Mouse (Mus musculus): ENCODE results near the gene Iqgap1. TPM values are rescaled to one million over a fixed set of nuclear protein-coding genes. Genes with fewer than 3 reads are reported as not detected.

The Iqgap1 gene
- polyA plus RNA-seq, 1 experiment from 2014 or later = 15.9 TPM

- ATAC-seq (ENCODE audit: low read depth) = no peak
- no peaks in the 10 kb centered on the region; the same call in 1 of the 2 replicates for H3K4me1 ChIP-seq (ENCODE audit: control insufficient read depth, low read depth, low read length)
- 0 out of 2 replicates have a peak, but pooled peaks cover 2% of the 10 kb centered on the region for H3K36me3 ChIP-seq (ENCODE audit: control insufficient read depth, insufficient read depth)
- no peak overlapping the region for H3K4me2 ChIP-seq (ENCODE audit: low read depth, low read length)
- H3K27ac ChIP-seq (ENCODE audit: low read length) = no peak overlapping the region
- H3K9me3 ChIP-seq (replicated peaks; ENCODE audit: control insufficient read depth, low read length) = no peaks in the 10 kb centered on the region
- H3K9ac ChIP-seq (ENCODE audit: low read depth, low read length) = no peak overlapping the region
- no peaks in the 10 kb centered on the region for H3K27me3 ChIP-seq (ENCODE audit: control insufficient read depth, insufficient read depth, low read depth, low read length)
- H3K4me3 ChIP-seq (ENCODE audit: low read depth, low read length) = no peak overlapping the region
- 88% methylated on average over 7 of the region's 7 CpGs for WGBS (ENCODE audit: insufficient replicate concordance)
Observed at GRCm38 (mm10) chr7:80710333-80710732, 115.4 kb downstream of the Iqgap1 start.

- H3K27me3 ChIP-seq (ENCODE audit: control insufficient read depth, insufficient read depth, low read depth, low read length) = no peaks in the 10 kb centered on the region
- WGBS (ENCODE audit: insufficient replicate concordance) = 69% methylated on average over 4 of the region's 4 CpGs
- H3K4me2 ChIP-seq (ENCODE audit: low read depth, low read length) = no peak overlapping the region; the same call in 1 of the 2 replicates
- H3K27ac ChIP-seq (ENCODE audit: low read length) = 0 out of 2 replicates have a peak overlapping the region, but pooled peaks have one; percentile 10
- H3K4me3 ChIP-seq (ENCODE audit: low read depth, low read length) = no peak overlapping the region
- peaks cover 16% of the 10 kb centered on the region for H3K4me1 ChIP-seq (ENCODE audit: control insufficient read depth, low read depth, low read length)
- no peaks in the 10 kb centered on the region for H3K9me3 ChIP-seq (replicated peaks; ENCODE audit: control insufficient read depth, low read length)
- no peak for ATAC-seq (ENCODE audit: low read depth)
- H3K9ac ChIP-seq (ENCODE audit: low read depth, low read length) = no peak overlapping the region
- no peaks in the 10 kb centered on the region for H3K36me3 ChIP-seq (ENCODE audit: control insufficient read depth, insufficient read depth)
Observed at GRCm38 (mm10) chr7:80704066-80704465, 121.7 kb downstream of the Iqgap1 start.

GRCm38 (mm10) chr7:80702510-80702909, 123.3 kb downstream of the Iqgap1 start:
- no peak overlapping the region for H3K4me3 ChIP-seq (ENCODE audit: low read depth, low read length)
- H3K4me1 ChIP-seq (ENCODE audit: control insufficient read depth, low read depth, low read length) = peaks cover 19% of the 10 kb centered on the region
- no peak overlapping the region for H3K9ac ChIP-seq (ENCODE audit: low read depth, low read length)
- WGBS (ENCODE audit: insufficient replicate concordance) = 24% methylated on average over 6 of the region's 6 CpGs
- H3K4me2 ChIP-seq (ENCODE audit: low read depth, low read length) = peak overlapping the region; percentile 23; the same call in 1 of the 2 replicates
- H3K36me3 ChIP-seq (ENCODE audit: control insufficient read depth, insufficient read depth) = no peaks in the 10 kb centered on the region
- ATAC-seq (ENCODE audit: low read depth) = peak; percentile 89
- H3K27me3 ChIP-seq (ENCODE audit: control insufficient read depth, insufficient read depth, low read depth, low read length) = no peaks in the 10 kb centered on the region
- H3K9me3 ChIP-seq (replicated peaks; ENCODE audit: control insufficient read depth, low read length) = no peaks in the 10 kb centered on the region
- peak overlapping the region; percentile 56; the same call in 1 of the 2 replicates for H3K27ac ChIP-seq (ENCODE audit: low read length)

- ATAC-seq (ENCODE audit: low read depth) = no peak
- no peaks in the 10 kb centered on the region for H3K27me3 ChIP-seq (ENCODE audit: control insufficient read depth, insufficient read depth, low read depth, low read length)
- WGBS (ENCODE audit: insufficient replicate concordance) = 48% methylated on average over 8 of the region's 8 CpGs
Observed at GRCm38 (mm10) chr7:80699709-80700108, 126.1 kb downstream of the Iqgap1 start.

GRCm38 (mm10) chr7:80698940-80699339, 126.8 kb downstream of the Iqgap1 start:
- Histone ChIP-seq H3K4me1 (ENCODE audit: control insufficient read depth, low read depth, low read length) (peaks cover 25% of the 10 kb centered on the region), H3K9ac (ENCODE audit: low read depth, low read length) (no peak overlapping the region), H3K27me3 (ENCODE audit: control insufficient read depth, insufficient read depth, low read depth, low read length) (no peaks in the 10 kb centered on the region), H3K27ac (ENCODE audit: low read length) (no peak overlapping the region), H3K4me3 (ENCODE audit: low read depth, low read length) (no peak overlapping the region), H3K36me3 (ENCODE audit: control insufficient read depth, insufficient read depth) (no peaks in the 10 kb centered on the region), H3K4me2 (ENCODE audit: low read depth, low read length) (no peak overlapping the region), H3K9me3 (replicated peaks; ENCODE audit: control insufficient read depth, low read length) (no peaks in the 10 kb centered on the region)
- no peak for ATAC-seq (ENCODE audit: low read depth)
- WGBS (ENCODE audit: insufficient replicate concordance) = 40% methylated on average over 3 of the region's 3 CpGs

More at GRCm38 (mm10) chr7:80699709-80700108, 126.1 kb downstream of the Iqgap1 start:
- Histone ChIP-seq H3K9ac (ENCODE audit: low read depth, low read length) (no peak overlapping the region), H3K4me3 (ENCODE audit: low read depth, low read length) (no peak overlapping the region), H3K36me3 (ENCODE audit: control insufficient read depth, insufficient read depth) (no peaks in the 10 kb centered on the region), H3K27ac (ENCODE audit: low read length) (no peak overlapping the region), H3K4me2 (ENCODE audit: low read depth, low read length) (no peak overlapping the region), H3K9me3 (replicated peaks; ENCODE audit: control insufficient read depth, low read length) (no peaks in the 10 kb centered on the region), H3K4me1 (ENCODE audit: control insufficient read depth, low read depth, low read length) (peaks cover 29% of the 10 kb centered on the region)

- WGBS (ENCODE audit: insufficient replicate concordance) = 70% methylated on average over 5 of the region's 5 CpGs
Observed at GRCm38 (mm10) chr7:80697859-80698258, 127.9 kb downstream of the Iqgap1 start.

GRCm38 (mm10) chr7:80696903-80697302, 128.9 kb downstream of the Iqgap1 start:
- no peak overlapping the region for H3K4me2 ChIP-seq (ENCODE audit: low read depth, low read length)
- ATAC-seq (ENCODE audit: low read depth) = peak; percentile 58; the same call in 1 of the 2 replicates
- peaks cover 12% of the 10 kb centered on the region for H3K4me1 ChIP-seq (ENCODE audit: control insufficient read depth, low read depth, low read length)
- 8% methylated on average over 4 of the region's 4 CpGs for WGBS (ENCODE audit: insufficient replicate concordance)
- H3K27me3 ChIP-seq (ENCODE audit: control insufficient read depth, insufficient read depth, low read depth, low read length) = no peaks in the 10 kb centered on the region
- H3K27ac ChIP-seq (ENCODE audit: low read length) = no peak overlapping the region
- H3K9ac ChIP-seq (ENCODE audit: low read depth, low read length) = no peak overlapping the region
- no peaks in the 10 kb centered on the region for H3K36me3 ChIP-seq (ENCODE audit: control insufficient read depth, insufficient read depth)
- H3K4me3 ChIP-seq (ENCODE audit: low read depth, low read length) = no peak overlapping the region
- H3K9me3 ChIP-seq (replicated peaks; ENCODE audit: control insufficient read depth, low read length) = no peaks in the 10 kb centered on the region

More at GRCm38 (mm10) chr7:80697859-80698258, 127.9 kb downstream of the Iqgap1 start:
- no peak overlapping the region for H3K4me3 ChIP-seq (ENCODE audit: low read depth, low read length)
- no peaks in the 10 kb centered on the region for H3K9me3 ChIP-seq (replicated peaks; ENCODE audit: control insufficient read depth, low read length)
- H3K36me3 ChIP-seq (ENCODE audit: control insufficient read depth, insufficient read depth) = no peaks in the 10 kb centered on the region
- H3K27me3 ChIP-seq (ENCODE audit: control insufficient read depth, insufficient read depth, low read depth, low read length) = no peaks in the 10 kb centered on the region
- H3K9ac ChIP-seq (ENCODE audit: low read depth, low read length) = no peak overlapping the region
- H3K4me1 ChIP-seq (ENCODE audit: control insufficient read depth, low read depth, low read length) = peaks cover 18% of the 10 kb centered on the region
- no peak overlapping the region for H3K27ac ChIP-seq (ENCODE audit: low read length)
- no peak overlapping the region for H3K4me2 ChIP-seq (ENCODE audit: low read depth, low read length)
- no peak for ATAC-seq (ENCODE audit: low read depth)

GRCm38 (mm10) chr7:80696334-80696733, 129.4 kb downstream of the Iqgap1 start:
- Histone ChIP-seq H3K36me3 (ENCODE audit: control insufficient read depth, insufficient read depth) (no peaks in the 10 kb centered on the region), H3K9me3 (replicated peaks; ENCODE audit: control insufficient read depth, low read length) (no peaks in the 10 kb centered on the region), H3K4me2 (ENCODE audit: low read depth, low read length) (no peak overlapping the region), H3K27me3 (ENCODE audit: control insufficient read depth, insufficient read depth, low read depth, low read length) (no peaks in the 10 kb centered on the region), H3K4me3 (ENCODE audit: low read depth, low read length) (no peak overlapping the region), H3K9ac (ENCODE audit: low read depth, low read length) (no peak overlapping the region), H3K4me1 (ENCODE audit: control insufficient read depth, low read depth, low read length) (peaks cover 12% of the 10 kb centered on the region), H3K27ac (ENCODE audit: low read length) (no peak overlapping the region)
- no peak for ATAC-seq (ENCODE audit: low read depth)
- WGBS (ENCODE audit: insufficient replicate concordance) = 13% methylated on average over 1 of the region's 1 CpGs

- no peaks in the 10 kb centered on the region for H3K27me3 ChIP-seq (ENCODE audit: control insufficient read depth, insufficient read depth, low read depth, low read length)
- ATAC-seq (ENCODE audit: low read depth) = no peak
- no peak overlapping the region for H3K27ac ChIP-seq (ENCODE audit: low read length)
- H3K4me3 ChIP-seq (ENCODE audit: low read depth, low read length) = no peak overlapping the region
- 77% methylated on average over 9 of the region's 9 CpGs for WGBS (ENCODE audit: insufficient replicate concordance)
- H3K9me3 ChIP-seq (replicated peaks; ENCODE audit: control insufficient read depth, low read length) = no peaks in the 10 kb centered on the region
- H3K9ac ChIP-seq (ENCODE audit: low read depth, low read length) = no peak overlapping the region
- peaks cover 22% of the 10 kb centered on the region for H3K4me1 ChIP-seq (ENCODE audit: control insufficient read depth, low read depth, low read length)
- no peak overlapping the region for H3K4me2 ChIP-seq (ENCODE audit: low read depth, low read length)
- H3K36me3 ChIP-seq (ENCODE audit: control insufficient read depth, insufficient read depth) = no peaks in the 10 kb centered on the region
Observed at GRCm38 (mm10) chr7:80692472-80692871, 133.3 kb downstream of the Iqgap1 start.
